Mouse (Mus musculus) CD8-positive naive resting alpha-beta T cell, adult 2 months (primary cell): ENCODE data around the gene Smurf2.

ENCODE experiments used
- DNase-seq, 2 experiments: peaks; one replicate each; pipeline ENCODE4 v3.0.0; 2022; ENCODE audit warnings: low read depth in 2 of 2, low spot score in 2 of 2

Smurf2 gene

DNA sequence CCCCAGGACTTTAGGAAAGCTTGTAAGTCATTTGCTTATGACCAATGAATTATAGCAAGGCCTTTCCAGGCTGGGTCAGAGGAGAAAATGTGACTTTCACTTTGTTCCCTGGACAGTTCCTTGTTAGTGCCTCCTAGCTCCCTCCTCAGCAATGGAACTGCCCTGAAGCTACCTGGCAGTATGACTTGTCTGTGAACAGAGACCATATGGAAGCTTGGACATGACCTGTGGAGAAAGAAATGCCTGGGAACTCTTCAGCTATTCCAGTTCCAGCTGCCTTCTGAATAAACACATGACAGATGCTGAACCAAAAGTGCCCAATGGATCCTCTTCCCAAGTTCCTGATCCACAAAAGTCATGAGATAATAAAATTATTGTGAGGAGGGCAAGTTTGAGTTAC lies 12.5 kb downstream of the Smurf2 start:
- no peak for DNase-seq

DNA sequence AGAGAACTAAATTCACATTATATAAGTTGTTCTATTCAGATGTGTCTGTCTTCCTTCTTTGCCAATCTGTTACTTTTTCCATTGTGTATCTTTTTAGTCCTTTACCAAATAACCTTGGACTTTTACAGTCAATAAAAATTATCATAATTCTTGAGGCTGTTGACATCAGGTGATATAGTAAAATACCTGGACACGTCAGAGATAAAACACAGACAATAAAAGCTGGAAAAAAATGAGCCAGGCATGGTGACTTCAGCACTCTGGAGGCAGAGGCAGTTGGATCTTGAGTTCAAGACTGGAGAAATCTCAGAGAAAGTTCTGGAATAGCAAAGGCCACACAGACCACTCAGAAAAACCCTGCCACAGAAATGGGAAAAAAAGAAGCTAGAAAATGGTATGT lies 13.3 kb downstream of the Smurf2 start:
- DNase-seq, result no peak

DNA sequence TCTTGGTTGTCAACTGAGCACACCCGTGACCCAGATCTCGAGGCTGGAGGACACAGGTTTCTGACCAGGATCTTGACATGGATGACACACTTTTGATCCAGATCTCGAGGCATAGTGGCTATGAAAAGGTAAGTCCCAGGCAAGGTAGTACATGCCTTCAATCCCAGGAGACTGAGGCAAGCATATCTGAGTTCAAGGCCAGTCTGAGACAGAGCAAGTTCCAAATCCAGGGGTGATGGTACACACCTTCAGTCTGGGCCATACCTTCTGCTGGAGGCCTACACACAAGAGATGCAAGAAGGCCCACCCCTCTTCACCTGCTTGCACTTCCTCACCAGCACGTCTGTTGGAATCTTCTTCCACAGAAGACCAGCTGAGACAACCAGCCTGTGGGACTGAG lies 14.8 kb downstream of the Smurf2 start:
- no peak for DNase-seq

DNA sequence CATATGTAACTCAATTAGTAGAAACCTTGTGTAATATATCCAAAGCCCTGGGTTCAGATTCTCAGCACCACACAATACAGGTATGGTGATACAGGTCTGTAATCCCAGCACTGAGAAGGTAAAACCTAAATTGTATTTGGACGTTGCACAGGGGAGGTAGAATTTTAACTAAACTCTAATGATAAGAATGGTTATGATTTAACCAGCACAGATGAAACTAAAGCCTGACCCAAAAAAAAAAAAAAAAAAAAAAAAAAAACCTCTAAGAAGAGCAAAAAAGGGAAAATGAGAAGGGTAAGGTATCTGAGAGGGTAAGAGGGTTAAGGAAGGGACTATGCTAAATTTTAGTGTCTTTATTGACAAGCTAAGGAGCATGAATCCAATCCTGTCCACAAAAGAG lies 20.7 kb downstream of the Smurf2 start:
- DNase-seq, result no peak

DNA sequence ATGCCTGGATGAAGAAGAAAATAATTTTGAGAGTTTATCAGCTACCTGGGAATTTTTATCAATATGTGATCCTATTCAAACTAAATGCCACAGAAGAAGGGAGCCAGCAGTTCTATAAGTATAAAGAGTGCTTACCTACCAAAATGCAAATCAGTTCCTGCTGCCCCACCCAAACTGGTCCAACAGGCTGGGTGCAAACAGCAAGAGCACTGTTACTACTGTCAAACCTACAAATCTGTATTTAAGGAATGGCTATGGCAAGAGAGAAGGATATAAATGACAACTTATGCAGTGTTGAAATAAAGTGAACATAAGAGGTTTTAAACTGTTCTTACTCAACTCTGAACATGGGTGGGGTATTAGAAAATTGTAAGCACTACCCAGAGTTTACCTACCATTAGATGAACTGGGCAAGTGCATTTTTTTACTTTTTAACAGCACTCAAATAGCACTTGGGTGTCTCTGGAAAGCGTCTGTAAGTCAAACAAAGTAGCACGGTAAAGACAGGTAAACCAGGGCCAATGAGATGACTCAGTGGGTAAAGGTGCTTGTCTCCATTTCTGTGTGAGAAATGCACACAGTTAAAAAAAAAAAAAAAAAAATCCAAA lies 23.9 kb downstream of the Smurf2 start:
- no peak for DNase-seq

DNA sequence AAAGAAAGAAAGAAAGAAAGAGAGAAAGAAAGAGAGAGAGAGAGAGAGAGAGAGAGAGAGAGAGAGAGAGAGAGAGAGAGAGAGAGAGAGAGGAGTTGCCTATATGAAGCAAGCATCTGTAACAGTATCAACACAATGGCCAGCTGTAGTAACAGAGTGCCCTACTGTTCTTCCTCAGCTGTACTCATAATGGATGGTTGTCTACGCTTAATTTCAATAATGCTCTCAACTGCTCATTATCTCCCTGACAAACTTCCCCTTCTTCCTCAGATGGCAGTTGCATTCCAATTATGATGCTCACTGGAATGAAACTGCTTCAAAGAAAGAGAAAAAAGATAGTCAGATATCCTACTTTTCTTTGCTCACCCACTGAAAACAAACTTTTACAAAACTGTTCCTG lies 36.9 kb downstream of the Smurf2 start:
- no peak for DNase-seq

DNA sequence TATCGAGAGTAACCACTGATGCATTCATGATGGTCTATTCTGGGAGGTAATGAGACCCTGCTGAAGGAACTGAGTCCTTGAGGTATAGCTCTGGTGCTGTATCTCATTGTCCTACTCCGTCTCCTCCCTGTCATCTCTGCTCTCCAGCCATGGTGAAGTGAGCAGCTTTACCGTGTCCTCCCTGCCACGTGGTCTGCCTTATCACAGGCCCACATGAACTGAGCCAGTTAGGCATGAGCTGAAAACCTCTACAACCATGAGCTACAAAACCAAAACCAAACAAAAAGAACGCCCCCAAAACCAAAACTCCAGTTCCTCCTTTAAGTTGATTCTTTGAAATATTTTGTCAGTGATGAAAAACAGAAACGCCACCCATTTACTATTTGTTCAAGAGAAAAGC lies 47.9 kb downstream of the Smurf2 start:
- peak in 1 of 2 experiments; percentile 1 for DNase-seq

DNA sequence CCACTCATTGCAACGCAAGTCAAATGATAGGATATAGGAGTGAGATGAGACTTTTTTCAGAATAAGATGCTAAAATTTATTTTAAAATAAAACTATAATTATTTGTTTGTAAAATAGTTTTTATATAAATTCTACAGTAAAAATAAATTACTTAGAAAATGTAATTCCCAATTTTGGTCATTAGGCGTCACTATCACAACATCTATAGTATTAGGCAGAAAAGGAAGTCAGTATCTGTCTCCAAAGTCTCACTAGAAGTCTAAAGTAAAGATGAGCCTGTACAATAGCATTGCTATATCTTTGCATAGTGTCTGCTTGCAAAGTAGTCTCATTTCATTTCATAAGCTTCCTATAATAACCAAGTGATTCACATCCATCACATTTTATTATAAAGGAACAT lies 69.1 kb downstream of the Smurf2 start:
- peak in 1 of 2 experiments; percentile 5 for DNase-seq

DNA sequence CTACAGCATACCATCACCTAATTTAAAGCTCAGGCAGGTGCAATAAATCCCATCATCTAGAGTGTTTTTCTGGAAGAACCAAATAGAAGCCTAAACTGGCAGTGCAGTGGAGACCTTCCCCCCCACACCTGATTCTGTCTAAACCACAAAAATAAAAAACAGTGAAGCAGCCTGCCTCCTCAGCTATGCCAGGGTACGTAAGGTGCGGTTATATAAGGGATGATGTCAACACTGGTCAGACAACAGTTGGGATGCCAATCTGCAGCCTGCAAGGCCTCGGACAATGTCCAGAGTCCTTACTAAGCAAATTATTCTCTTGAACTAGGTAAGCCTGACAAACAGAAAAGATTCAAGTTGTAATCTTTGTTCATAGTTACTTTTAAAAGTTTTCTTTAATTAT lies 78.5 kb downstream of the Smurf2 start:
- DNase-seq, result no peak

DNA sequence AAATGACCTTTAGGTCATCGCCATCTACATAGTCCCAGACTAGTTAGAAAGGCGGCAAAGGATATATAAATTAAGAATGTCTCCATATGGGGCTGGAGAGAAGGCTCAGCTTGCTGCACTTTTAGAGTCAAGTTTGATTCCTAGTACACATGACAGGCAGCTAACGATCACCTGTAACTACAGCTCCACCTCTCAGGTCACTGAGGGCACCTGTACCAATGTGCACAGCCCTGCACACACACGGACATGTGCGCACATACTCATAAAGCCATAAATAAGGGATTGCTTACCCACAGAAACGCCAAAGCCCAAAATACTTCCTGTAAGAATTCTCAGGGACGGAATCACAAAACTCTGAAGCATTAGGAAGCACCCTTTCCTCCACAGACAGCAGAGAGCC lies 92.4 kb downstream of the Smurf2 start:
- DNase-seq, result no peak

DNA sequence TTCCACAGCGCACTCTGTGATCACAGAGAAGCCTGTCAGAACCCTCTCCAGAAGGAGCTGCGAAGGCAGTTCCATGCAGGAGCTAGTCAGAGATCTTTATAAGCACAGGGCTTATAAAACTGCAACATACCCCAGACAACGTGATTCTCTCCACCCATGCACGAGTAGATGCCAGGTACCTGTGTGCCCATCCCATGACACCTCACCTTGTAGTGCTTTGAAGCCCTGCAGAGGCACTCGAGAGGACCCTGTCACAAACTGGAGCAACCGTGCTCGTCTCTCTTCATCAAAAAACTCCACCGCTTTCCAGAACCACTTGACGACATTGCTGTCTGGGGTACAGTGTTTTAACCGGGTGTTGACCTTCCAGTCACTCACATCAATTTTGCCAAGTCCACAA lies 96.1 kb downstream of the Smurf2 start:
- no peak for DNase-seq

DNA sequence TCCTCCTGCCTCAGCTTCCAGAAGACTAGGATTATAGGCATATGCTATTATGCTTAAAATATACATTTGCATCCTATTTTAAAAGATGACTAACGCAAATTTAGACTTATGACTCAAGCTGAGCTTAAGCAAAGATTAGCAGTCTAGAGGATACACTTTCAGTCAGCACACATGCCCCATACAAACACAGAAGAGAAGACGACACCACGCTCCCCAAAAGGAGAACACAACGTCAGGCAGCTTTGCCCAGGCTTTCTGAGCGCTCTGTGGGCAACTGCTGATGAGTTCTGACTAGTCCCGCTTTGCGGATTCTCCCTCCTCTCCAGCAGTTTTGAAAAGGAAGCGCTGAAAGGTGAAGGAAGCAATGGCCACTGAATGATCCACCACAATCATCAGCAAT lies 96.8 kb downstream of the Smurf2 start:
- DNase-seq, result no peak

DNA sequence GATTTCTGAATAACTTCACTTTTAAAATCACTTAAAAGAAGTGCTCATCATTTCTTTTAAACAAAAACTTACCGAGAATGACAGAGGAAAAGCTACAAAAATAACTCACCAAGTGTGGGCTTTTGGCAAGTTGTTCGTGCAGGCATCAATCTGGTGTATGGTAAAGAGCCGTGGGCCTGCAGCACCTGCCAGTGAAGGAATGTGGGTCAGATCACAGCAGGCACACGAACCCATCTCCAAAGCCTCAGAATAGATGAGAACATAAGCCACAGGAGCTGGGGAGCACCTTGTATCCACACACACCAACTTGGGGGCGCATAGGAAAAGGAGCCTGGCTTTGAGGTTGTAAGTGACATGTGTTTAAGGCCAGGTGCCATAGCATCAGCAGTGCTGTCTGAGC lies 97.6 kb downstream of the Smurf2 start:
- no peak for DNase-seq

DNA sequence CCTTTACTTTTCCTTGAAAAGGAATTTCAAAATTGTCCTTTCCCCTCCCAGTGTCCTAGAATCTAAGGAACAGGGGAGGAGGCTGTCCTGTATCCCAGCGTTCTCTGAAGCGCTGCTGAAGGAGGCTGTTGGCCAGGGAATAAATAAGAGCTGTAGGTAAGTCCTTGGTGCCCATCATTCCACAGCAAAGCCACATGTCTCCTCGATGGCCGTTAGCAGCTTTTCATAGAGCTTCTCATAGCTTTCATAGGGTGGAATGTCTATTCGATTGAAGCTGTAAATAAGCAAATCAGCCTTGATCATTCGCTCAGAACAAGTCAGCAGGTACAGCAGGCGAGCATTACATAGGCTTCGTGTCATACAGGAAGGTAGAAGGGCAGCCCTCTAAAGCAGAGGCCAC lies 98.0 kb downstream of the Smurf2 start:
- DNase-seq, result no peak

DNA sequence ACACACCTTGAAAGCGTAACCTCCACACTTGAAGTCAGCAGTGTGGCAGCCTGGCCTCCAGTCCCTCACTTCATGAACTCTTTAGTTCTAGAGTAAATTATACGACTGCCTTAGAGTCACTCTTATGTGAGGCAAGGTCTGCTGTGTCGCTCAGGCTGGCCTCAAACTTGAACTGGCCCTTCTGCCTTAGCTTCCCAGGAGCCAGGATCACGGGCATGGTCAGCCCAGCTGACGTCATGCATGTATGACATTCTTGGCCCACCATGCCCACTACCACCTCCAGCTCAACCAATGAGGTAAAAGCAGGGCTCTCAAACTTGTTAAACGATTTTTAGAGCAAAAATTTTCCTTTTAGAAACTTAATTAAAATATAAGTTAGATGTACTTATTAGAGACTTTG lies 99.1 kb downstream of the Smurf2 start:
- DNase-seq, result no peak

DNA sequence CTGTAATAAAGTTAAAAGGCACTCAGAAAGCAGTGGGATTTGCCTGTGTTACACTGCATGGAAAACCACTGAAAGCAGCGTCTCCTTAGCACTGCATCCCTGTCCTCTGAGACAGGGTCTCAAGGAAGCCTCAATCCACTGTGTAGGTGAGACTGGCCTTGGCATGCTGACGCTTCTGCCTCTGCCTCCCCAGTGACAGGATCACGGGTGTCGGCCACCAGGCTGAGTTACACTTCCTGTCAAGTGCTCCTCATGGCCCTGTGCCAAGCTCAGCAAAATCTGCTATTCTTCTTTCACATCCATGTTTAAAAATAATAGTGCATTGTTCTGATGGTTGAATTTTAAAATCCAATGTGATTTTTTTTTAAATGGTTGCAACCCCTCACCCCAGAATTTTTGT lies 99.5 kb downstream of the Smurf2 start:
- peak; percentile 10 to 24 for DNase-seq

DNA sequence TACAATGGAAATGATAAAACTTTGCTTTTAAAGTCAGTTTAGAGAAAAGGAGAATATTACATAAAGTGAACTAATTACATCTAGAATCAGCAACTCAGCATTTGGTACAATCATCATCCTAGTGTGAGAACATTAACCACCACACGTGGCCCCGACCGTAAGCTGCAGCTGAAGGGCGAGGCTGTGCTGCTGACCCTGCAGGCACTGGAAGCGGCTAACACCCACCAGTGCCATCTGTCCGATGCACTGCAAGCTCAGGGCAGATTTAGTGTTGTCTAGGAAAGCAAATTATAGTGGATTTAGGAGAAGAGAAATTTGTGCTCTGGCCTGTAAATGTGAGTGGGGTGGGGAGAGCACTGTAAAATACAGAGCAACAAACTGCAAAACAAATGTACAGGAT lies 100.3 kb downstream of the Smurf2 start:
- DNase-seq, result no peak

DNA sequence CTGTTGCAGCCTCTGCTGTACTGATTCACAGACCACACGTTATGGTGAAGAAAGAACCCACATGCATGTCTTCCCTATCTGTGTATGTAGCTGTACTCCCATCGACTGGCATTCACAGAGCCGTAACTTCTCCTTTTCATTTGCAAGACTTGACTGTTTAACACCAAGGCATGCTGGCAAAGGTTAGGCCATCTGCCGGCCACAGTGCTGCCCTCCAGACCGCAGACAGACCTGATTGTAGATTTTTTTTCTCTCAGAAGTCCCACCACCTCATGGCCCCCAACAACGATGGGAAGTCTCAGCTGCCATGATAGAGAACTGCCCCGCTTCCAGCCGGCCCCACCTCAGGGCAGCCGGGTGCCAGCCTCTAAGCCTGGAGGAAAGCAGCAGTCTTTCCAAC lies 100.9 kb downstream of the Smurf2 start:
- DNase-seq, result no peak

DNA sequence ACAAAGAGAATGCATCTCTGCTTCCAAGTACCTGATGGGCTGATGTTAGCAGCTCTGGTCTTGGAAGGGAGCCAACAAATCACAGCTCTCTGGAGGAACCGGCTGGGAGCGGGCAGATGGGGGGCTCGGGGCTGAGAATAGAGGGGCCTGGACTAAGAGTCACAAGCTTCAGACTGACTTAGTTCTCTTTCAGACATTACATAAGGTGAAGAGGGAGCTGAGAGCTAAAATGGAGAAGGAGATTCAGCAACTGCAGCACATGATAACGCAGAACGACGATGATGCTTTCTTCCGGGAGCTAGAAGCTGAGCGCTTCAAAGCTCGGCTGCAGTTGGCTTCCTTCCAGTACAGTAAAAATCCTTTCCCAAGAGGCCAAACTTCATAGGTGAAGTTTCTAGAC lies 102.2 kb downstream of the Smurf2 start:
- no peak for DNase-seq

DNA sequence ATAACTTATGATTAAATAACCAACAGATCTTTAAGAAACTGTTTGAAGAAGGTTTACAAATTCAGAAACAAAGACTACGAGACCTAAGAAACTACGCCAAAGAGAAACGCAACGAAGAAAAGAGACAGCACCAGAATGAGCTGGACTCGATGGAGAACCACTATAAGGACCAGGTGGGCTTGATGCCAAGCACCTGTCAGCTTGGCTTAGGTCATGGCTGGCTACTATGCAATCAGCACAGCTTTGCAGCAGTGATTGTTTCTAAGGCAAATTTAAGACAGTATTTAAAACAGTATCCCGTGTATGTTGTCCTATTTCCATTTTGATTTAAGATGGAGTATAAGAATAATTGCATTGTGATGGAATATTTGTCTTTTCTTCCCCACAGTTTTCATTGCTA lies 102.7 kb downstream of the Smurf2 start:
- no peak for DNase-seq

DNA sequence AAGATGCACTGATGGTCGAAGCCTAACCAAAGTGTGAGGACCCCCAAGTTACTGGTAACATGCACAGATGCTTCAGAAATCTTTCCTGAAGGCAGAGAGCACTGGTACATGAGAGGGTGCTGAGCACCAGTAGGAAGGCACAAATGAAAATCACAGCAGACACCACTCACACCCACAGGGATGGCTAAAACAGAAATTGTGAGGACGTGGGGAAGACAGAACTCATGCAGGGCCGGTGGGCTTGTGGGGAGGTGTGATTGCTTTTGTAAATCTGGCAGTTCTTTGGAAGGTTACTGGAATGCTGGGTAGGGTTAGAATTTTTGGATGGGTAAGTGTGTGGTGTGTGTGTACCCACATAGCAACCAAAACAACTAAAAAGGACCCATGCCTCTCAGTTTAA lies 103.4 kb downstream of the Smurf2 start:
- DNase-seq, result no peak

DNA sequence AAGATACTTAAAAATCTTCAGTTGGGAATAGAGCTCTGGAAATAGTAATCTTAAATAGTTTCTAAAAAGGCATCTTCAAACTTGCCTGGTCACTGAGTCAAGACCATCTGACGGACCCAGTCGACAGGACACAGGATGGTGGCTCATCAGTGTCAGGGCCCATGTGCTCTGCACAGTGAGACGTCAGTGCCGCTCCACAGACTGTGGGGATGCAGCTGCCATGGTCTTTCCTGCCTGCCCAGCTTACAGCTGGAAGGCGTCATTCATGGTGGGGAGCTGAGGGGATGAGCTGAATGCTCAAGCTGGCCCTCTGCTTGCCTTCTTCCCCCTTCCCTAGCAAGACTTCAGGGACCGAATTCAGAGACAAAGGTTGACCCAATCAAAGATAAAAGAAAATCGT lies 104.2 kb downstream of the Smurf2 start:
- DNase-seq, result no peak

DNA sequence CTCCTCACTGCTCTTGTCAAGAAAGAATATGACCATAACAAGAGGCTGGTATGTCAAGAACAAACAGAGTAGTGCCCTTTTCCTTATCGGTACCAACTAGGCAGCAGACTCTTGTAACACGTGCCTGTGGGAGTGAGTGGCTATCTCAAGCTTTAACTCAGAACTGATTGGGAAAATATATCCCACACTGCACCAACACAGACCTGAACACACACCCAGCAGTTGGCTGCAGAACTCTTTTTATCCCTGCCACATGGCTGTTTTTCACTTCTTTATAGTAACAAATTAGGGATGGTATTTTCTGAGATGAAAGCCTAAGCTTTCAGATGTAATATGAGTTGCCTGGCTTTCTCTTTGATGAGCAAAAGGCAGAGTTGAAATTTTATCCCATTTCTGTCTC lies 104.8 kb downstream of the Smurf2 start:
- DNase-seq, result no peak

DNA sequence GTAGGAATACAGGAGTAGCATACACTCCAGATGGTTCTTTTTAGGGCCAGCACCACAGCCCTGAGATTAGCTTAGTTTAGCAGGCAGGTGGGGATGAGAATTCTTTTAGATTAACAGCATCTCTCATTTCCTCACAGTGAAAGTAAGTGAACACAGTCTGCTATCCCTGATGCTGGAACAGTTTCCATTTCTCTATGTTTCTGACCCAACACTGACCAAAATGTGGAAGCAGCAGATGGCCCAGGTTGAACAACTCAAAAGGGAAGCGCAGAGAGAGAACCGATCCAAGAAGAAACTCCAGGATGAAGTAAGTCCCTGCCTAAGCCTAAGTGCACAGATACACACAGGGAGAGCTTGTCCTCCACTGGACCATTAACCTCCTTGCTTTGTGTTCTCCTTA lies 105.2 kb downstream of the Smurf2 start:
- no peak for DNase-seq
